Mouse (Mus musculus) liver, adult 2 months (tissue): ENCODE results near the gene Atad3a. TPM values are rescaled to one million over a fixed set of nuclear protein-coding genes. Genes with fewer than 3 reads are reported as not detected.

Source experiments
- DNase-seq: peaks from one replicate; pipeline ENCODE4 v3.0.0-alpha.2; 2011; ENCODE audit warnings: low read depth, low spot score; ENCODE audit errors: extremely low read depth
- H3K27ac ChIP-seq: fragments of 200-500 bp; replicated peaks from 2 replicates; pipeline ENCODE4 v1.5.1; 2012; ENCODE audit warnings: low read depth, mild to moderate bottlenecking, control low read depth, inconsistent platforms, low read length; ENCODE audit not compliant: insufficient read depth
- H3K27me3 ChIP-seq: fragments of 200-500 bp; 2 replicates; pipeline ENCODE4 v1.6.1; 2012; ENCODE audit warnings: mild to moderate bottlenecking, moderate library complexity, low read length, inconsistent platforms; ENCODE audit not compliant: control insufficient read depth, insufficient read depth
- H3K36me3 ChIP-seq: fragments of 200-500 bp; 2 replicates; pipeline ENCODE4 v1.6.1; 2012; ENCODE audit warnings: low read length, inconsistent platforms; ENCODE audit not compliant: control insufficient read depth, insufficient read depth
- H3K4me1 ChIP-seq: fragments of 200-500 bp; 2 replicates; pipeline ENCODE4 v1.6.1; 2011; ENCODE audit warnings: low read length; ENCODE audit not compliant: control insufficient read depth, insufficient read depth
- H3K4me3 ChIP-seq: fragments of 200-500 bp; 2 replicates; pipeline ENCODE4 v1.5.1; 2011; ENCODE audit warnings: low read depth, mild to moderate bottlenecking, control low read depth, low read length, moderate library complexity; ENCODE audit not compliant: insufficient read depth
- H3K79me2 ChIP-seq: fragments of 200-500 bp; 2 replicates; pipeline ENCODE4 v1.6.1; 2012; ENCODE audit warnings: inconsistent platforms, mild to moderate bottlenecking, low read length, moderate library complexity; ENCODE audit not compliant: control insufficient read depth, insufficient read depth
- H3K9ac ChIP-seq: fragments of 200-500 bp; 2 replicates; pipeline ENCODE4 v1.6.1; 2012; ENCODE audit warnings: low read depth, mild to moderate bottlenecking, control low read depth, inconsistent platforms, low read length
- CTCF ChIP-seq: fragments of 200-500 bp; IDR thresholded peaks from 2 replicates; pipeline ENCODE4 v1.5.1; 2011; ENCODE audit warnings: low read depth, low read length, control low read depth
- POLR2A ChIP-seq: fragments of 200-500 bp; IDR thresholded peaks from 2 replicates; pipeline ENCODE4 v1.6.1; 2011; ENCODE audit warnings: low read length, control low read depth; ENCODE audit not compliant: insufficient read depth; ENCODE audit errors: extremely low read depth
- WGBS: fragments of 180-500 bp; shearing (Covaris S2); methylation state at CpG from one replicate; pipeline ENCODE4 v1.1.7; 2018; 5-methylcytosine and 5-hydroxymethylcytosine counted together
- polyA plus RNA-seq: library from polyadenylated mRNA; depleted of rRNA; stranded (reverse); fragments of >200 nt; gene quantifications from 2 replicates; pipeline ENCODE4 v1.2.3, GENCODE M21; 2012
- total RNA-seq: library from RNA; depleted of rRNA; stranded (reverse); fragments of >200 nt; gene quantifications from 2 replicates; pipeline ENCODE4 v1.2.3, GENCODE M21; 2014

Atad3a gene
- total and polyA plus RNA-seq, 2 experiments = 54.5 to 129 TPM

- WGBS = 83% methylated on average over 5 of the region's 5 CpGs
- Histone ChIP-seq H3K4me3 (peak within 1 kb of the TSS; percentile 74; the same call in 1 of the 2 replicates), H3K4me1 (no peaks in the 10 kb centered on the region; the same call in 1 of the 2 replicates), H3K27ac (peak within 1 kb of the TSS; percentile 97), H3K36me3 (no peaks in the 10 kb centered on the region), H3K9ac (peak within 1 kb of the TSS; percentile 98; the same call in 1 of the 2 replicates), H3K27me3 (no peaks in the 10 kb centered on the region), H3K79me2 (no peaks in the 10 kb centered on the region)
- no peak for DNase-seq
- TF ChIP-seq POLR2A (no peak), CTCF (0 out of 2 replicates have a peak, but pooled peaks have one; percentile 9)
Measured at GRCm38 (mm10) chr4:155785819-155786218, 24.9 kb upstream of the Atad3a start, which contains the start of gene Tmem88b. Gene Tmem88b, minus strand, starts transcription at chr4:155785874.

GRCm38 (mm10) chr4:155785246-155785645 lies 24.4 kb upstream of the Atad3a start:
- no peak for TF ChIP-seq POLR2A
- no peak for TF ChIP-seq CTCF
- Histone ChIP-seq H3K27ac (no peak overlapping the region), H3K9ac (no peak overlapping the region)

DNA sequence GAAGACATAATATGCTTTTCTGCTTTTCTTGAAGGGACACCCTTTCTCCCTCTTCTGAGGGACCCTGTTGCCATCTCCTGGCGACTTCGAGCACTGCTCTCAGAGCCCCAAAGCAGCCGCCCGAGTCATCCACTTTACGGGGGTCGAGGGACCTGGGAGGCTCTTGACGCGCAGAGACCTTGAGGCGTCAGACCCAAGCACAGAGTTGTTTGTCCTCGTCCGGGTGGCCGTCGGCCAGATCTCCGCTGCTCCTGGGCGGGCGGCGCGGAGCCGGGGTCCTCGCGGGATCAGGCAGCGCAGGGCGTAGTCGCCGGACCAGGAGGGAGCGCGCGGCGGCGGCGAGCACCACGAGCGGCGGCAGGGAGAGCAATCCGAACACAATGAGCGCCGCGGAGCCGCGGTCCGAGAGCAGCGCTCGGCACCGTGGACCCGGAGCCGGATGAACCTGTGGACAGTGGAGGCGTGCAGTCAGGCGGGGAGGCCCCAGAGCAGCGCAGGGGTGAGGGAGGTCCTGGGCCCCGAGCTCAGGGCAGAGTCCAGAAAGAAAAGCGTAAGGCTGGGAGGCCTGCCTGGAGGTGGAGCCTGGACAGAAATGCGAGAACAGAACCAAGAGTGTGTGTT lies 23.3 kb upstream of the Atad3a start:
- under 1% methylated on average over 51 of the region's 52 CpGs for WGBS
- H3K27me3 ChIP-seq = no peaks in the 10 kb centered on the region
- peak; percentile 82 for DNase-seq

More at GRCm38 (mm10) chr4:155785246-155785645, 24.4 kb upstream of the Atad3a start:
- DNase-seq = no peak
- H3K4me1 ChIP-seq = no peaks in the 10 kb centered on the region; the same call in 1 of the 2 replicates
- H3K79me2 ChIP-seq = no peaks in the 10 kb centered on the region
- H3K4me3 ChIP-seq = no peak overlapping the region
- H3K36me3 ChIP-seq = no peaks in the 10 kb centered on the region
- H3K27me3 ChIP-seq = no peaks in the 10 kb centered on the region
- 95% methylated on average over 10 of the region's 10 CpGs for WGBS

GRCm38 (mm10) chr4:155783486-155784080 lies 22.7 kb upstream of the Atad3a start:
- WGBS = 14% methylated on average over 16 of the region's 16 CpGs
- Histone ChIP-seq H3K9ac (peak overlapping the region; percentile 98), H3K27ac (peak overlapping the region; percentile 97)

More for the DNA sequence above, 23.3 kb upstream of the Atad3a start:
- Histone ChIP-seq H3K4me3 (peak overlapping the region; percentile 74), H3K36me3 (no peaks in the 10 kb centered on the region), H3K79me2 (no peaks in the 10 kb centered on the region), H3K27ac (peak overlapping the region; percentile 97), H3K4me1 (no peaks in the 10 kb centered on the region; the same call in 1 of the 2 replicates), H3K9ac (peak overlapping the region; percentile 98)
- TF ChIP-seq POLR2A (peak; percentile 93), CTCF (peak; percentile 66)

GRCm38 (mm10) chr4:155780895-155781294 lies 20.0 kb upstream of the Atad3a start:
- no peaks in the 10 kb centered on the region for H3K27me3 ChIP-seq
- no peak for DNase-seq
- no peak overlapping the region for H3K9ac ChIP-seq
- H3K79me2 ChIP-seq = no peaks in the 10 kb centered on the region
- no peak overlapping the region for H3K27ac ChIP-seq
- no peaks in the 10 kb centered on the region for H3K36me3 ChIP-seq
- TF ChIP-seq CTCF = no peak
- no peak for TF ChIP-seq POLR2A
- no peak overlapping the region for H3K4me3 ChIP-seq
- WGBS = 76% methylated on average over 6 of the region's 6 CpGs
- peaks cover 10% of the 10 kb centered on the region for H3K4me1 ChIP-seq

More at GRCm38 (mm10) chr4:155783486-155784080, 22.7 kb upstream of the Atad3a start:
- TF ChIP-seq POLR2A = no peak
- no peak for TF ChIP-seq CTCF
- Histone ChIP-seq H3K36me3 (no peaks in the 10 kb centered on the region), H3K79me2 (no peaks in the 10 kb centered on the region), H3K4me3 (peak overlapping the region; percentile 74), H3K4me1 (no peaks in the 10 kb centered on the region; the same call in 1 of the 2 replicates), H3K27me3 (no peaks in the 10 kb centered on the region)
- peak; percentile 90 for DNase-seq

DNA sequence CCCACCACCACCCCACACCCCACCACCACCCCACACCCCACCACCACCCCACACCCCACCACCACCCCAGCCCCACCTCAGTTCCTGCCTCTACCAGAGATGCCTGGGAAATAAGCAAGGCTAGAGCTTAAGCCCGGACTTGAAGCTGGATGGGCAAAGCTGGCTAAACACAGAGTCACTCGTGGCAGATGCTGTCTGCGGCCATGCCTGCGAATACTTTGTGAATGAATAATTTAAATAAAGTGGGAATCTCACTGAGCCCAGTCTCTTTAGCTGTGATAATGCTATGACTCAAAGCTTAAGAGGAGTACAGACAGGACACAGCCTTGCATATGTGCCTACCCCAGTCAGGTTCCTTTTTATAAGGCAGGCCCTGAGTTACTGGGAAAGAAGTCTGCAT lies 18.6 kb upstream of the Atad3a start:
- no peak for DNase-seq
- H3K79me2 ChIP-seq = no peaks in the 10 kb centered on the region
- H3K9ac ChIP-seq = no peak overlapping the region
- TF ChIP-seq CTCF (no peak), POLR2A (no peak)
- H3K36me3 ChIP-seq = no peaks in the 10 kb centered on the region
- 84% methylated on average over 4 of the region's 4 CpGs for WGBS
- H3K27me3 ChIP-seq = no peaks in the 10 kb centered on the region
- H3K27ac ChIP-seq = no peak overlapping the region
- H3K4me3 ChIP-seq = no peak overlapping the region
- peaks cover 10% of the 10 kb centered on the region for H3K4me1 ChIP-seq
